Comparison of ENCODE assay signal across 18 mouse cellular contexts in the genomic region with DNA sequence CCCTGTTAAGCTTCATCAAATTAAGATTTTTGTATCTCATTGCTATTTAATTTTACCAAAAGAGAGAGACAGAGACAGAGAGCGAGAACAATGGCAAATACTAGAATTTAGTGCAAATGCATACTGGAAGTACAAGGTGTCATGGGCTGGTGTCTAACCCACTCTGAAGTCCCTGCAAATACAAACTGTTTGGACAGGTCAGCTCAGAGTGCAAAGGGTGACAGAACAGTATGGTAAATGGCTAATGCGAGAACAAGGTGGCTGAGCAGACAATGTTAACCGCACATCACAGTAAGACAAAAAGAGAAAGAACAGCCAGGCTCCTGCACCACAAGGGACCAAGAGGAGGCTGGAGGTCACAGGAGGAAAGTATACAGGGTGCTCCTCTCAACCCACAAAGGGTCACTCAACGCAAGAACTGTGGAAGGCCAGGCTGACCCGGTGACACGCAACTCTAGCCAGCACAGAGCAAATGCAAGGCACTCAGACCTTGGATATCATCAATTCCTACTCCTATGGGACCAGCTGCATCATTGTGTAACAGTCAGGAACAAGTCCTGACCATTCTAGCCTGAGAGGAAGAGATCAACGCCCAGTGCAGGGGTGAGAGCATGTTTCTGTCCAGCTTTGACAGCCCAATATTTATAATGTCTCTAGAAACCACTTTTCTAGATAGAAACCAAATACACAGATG. TPM values are rescaled to one million over a fixed set of nuclear protein-coding genes. Genes with fewer than 3 reads are reported as not detected.
DNase-seq lines count a peak whose midpoint lies in the region; ATAC-seq and TF ChIP-seq lines count a peak whose summit lies in the region.
"Had no signal": no experiment of that assay in that cellular context is flagged by ENCODE, and none has a peak within 500 bp of the region (broad histone marks: within the 10 kb centered on the region; RNA-seq: fewer than 3 reads in every experiment).

No protein-coding gene starts in this region.

- H3K9me3 ChIP-seq in heart, postnatal 0 days (replicated peaks; ENCODE audit: control insufficient read depth, low read length) = no peaks in the 10 kb centered on the region
- H3K9me3 ChIP-seq in midbrain, embryonic 13.5 days = no peaks in the 10 kb centered on the region
- no peaks in the 10 kb centered on the region for H3K9me3 ChIP-seq in midbrain, postnatal 0 days (ENCODE audit: low read length)
- H3K9me3 ChIP-seq in liver, embryonic 13.5 days (replicated peaks) = no peaks in the 10 kb centered on the region
- H3K9me3 ChIP-seq: heart, embryonic 10.5 days; kidney, embryonic 15.5 days had no signal

- H3K4me1 ChIP-seq in heart, postnatal 0 days (ENCODE audit: control insufficient read depth, insufficient read depth) = peaks cover 76% of the 10 kb centered on the region
- peaks cover 83% of the 10 kb centered on the region for H3K4me1 ChIP-seq in midbrain, embryonic 13.5 days (replicated peaks)
- H3K4me1 ChIP-seq in midbrain, postnatal 0 days (ENCODE audit: insufficient read depth, low read length) = peaks cover 28% of the 10 kb centered on the region
- peaks cover 82% of the 10 kb centered on the region for H3K4me1 ChIP-seq in liver, embryonic 13.5 days (replicated peaks)

- TF ChIP-seq CTCF in heart, postnatal 0 days (IDR thresholded peaks at IDR 0.05; ENCODE audit: low read depth) = no peak
- TF ChIP-seq CTCF in midbrain, postnatal 0 days (IDR thresholded peaks at IDR 0.05) = no peak

- 64% methylated on average over 7 of the region's 7 CpGs for whole genome bisulfite sequencing in heart, postnatal 0 days
- 88% methylated on average over 7 of the region's 7 CpGs for WGBS in midbrain, embryonic 13.5 days
- 85% methylated on average over 7 of the region's 7 CpGs for WGBS in midbrain, postnatal 0 days
- WGBS in liver, embryonic 13.5 days (ENCODE audit: insufficient replicate concordance) = 69% methylated on average over 7 of the region's 7 CpGs

- H3K27me3 ChIP-seq in heart, postnatal 0 days (ENCODE audit: control insufficient read depth, insufficient read depth, low read length) = no peaks in the 10 kb centered on the region
- H3K27me3 ChIP-seq in midbrain, embryonic 13.5 days = no peaks in the 10 kb centered on the region
- H3K27me3 ChIP-seq in midbrain, postnatal 0 days (ENCODE audit: insufficient read depth, low read length) = no peaks in the 10 kb centered on the region
- H3K27me3 ChIP-seq in liver, embryonic 13.5 days = no peaks in the 10 kb centered on the region
- H3K27me3 ChIP-seq: kidney, embryonic 15.5 days; neural tube, embryonic 12.5 days had no signal

- 0 out of 2 replicates have a peak overlapping the region, but pooled peaks have one; percentile 28 for H3K27ac ChIP-seq in heart, postnatal 0 days (ENCODE audit: low read depth)
- H3K27ac ChIP-seq in midbrain, embryonic 13.5 days = peak overlapping the region; percentile 77
- no peak overlapping the region for H3K27ac ChIP-seq in midbrain, postnatal 0 days (ENCODE audit: low read depth, low read length)
- H3K27ac ChIP-seq in liver, embryonic 13.5 days = peak overlapping the region; percentile 49
- H3K27ac ChIP-seq: neural tube, embryonic 12.5 days; stomach, postnatal 0 days had no signal

- no peaks in the 10 kb centered on the region for H3K36me3 ChIP-seq in heart, postnatal 0 days (replicated peaks; ENCODE audit: control insufficient read depth, insufficient read depth, low read length)
- H3K36me3 ChIP-seq in midbrain, embryonic 13.5 days = no peaks in the 10 kb centered on the region
- no peaks in the 10 kb centered on the region for H3K36me3 ChIP-seq in midbrain, postnatal 0 days (ENCODE audit: insufficient read depth, low read length)
- H3K36me3 ChIP-seq in liver, embryonic 13.5 days = no peaks in the 10 kb centered on the region
- H3K36me3 ChIP-seq: kidney, embryonic 15.5 days; neural tube, embryonic 12.5 days had no signal

- H3K4me3 ChIP-seq in heart, postnatal 0 days (ENCODE audit: low read depth, low read length) = no peak overlapping the region
- no peak overlapping the region for H3K4me3 ChIP-seq in midbrain, embryonic 13.5 days (replicated peaks)
- no peak overlapping the region for H3K4me3 ChIP-seq in midbrain, postnatal 0 days (ENCODE audit: low read depth, low read length)
- no peak overlapping the region for H3K4me3 ChIP-seq in liver, embryonic 13.5 days (replicated peaks)
- H3K4me3 ChIP-seq: kidney, embryonic 15.5 days; neural tube, embryonic 12.5 days had no signal

- no peak overlapping the region for H3K9ac ChIP-seq in heart, postnatal 0 days (replicated peaks; ENCODE audit: low read depth, low read length)
- H3K9ac ChIP-seq in midbrain, embryonic 13.5 days (replicated peaks) = no peak overlapping the region
- no peak overlapping the region for H3K9ac ChIP-seq in midbrain, postnatal 0 days (replicated peaks; ENCODE audit: low read length, poor library complexity, severe bottlenecking)
- no peak overlapping the region for H3K9ac ChIP-seq in liver, embryonic 13.5 days
- H3K9ac ChIP-seq: kidney, embryonic 15.5 days; neural tube, embryonic 12.5 days had no signal

- no peak for DNase-seq in heart, postnatal 0 days (ENCODE audit: low spot score)
- no peak for DNase-seq in heart, postnatal 14 days
- DNase-seq in midbrain, postnatal 0 days (ENCODE audit: low spot score) = no peak
- DNase-seq in liver, embryonic 13.5 days = no peak
- DNase-seq in yolk sac, embryonic 10.5 days (ENCODE audit: low spot score) = peak; percentile 32
- no peak for DNase-seq in urinary bladder, postnatal 36 days (ENCODE audit: low spot score in 2 of 2)
- DNase-seq: cerebellum, adult 11-12 months; lung, adult 2 months; retina, postnatal 1 day; thymus, postnatal 25 days had no signal

- no peak for TF ChIP-seq EP300 in heart, postnatal 0 days (IDR thresholded peaks at IDR 0.05; ENCODE audit: low read depth)

- intact Hi-C loops in heart, postnatal 14 days (cut with DNase I) = no loop called here

- ATAC-seq in heart, postnatal 0 days (ENCODE audit: insufficient read depth, low read depth) = no peak
- ATAC-seq in midbrain, embryonic 13.5 days = no peak
- no peak for ATAC-seq in midbrain, postnatal 0 days (ENCODE audit: low FRiP score)
- ATAC-seq in liver, embryonic 13.5 days (ENCODE audit: low read depth) = peak; percentile 26; the same call in 1 of the 2 replicates

- H3K4me2 ChIP-seq in heart, postnatal 0 days (ENCODE audit: low read depth, low read length) = no peak overlapping the region
- H3K4me2 ChIP-seq in midbrain, embryonic 13.5 days (replicated peaks) = no peak overlapping the region
- no peak overlapping the region for H3K4me2 ChIP-seq in midbrain, postnatal 0 days (ENCODE audit: low read depth, low read length, poor library complexity, severe bottlenecking)
- peak overlapping the region; percentile 11; the same call in 1 of the 2 replicates for H3K4me2 ChIP-seq in liver, embryonic 13.5 days
- H3K4me2 ChIP-seq: kidney, embryonic 15.5 days; neural tube, embryonic 12.5 days had no signal

RNA-seq across cellular contexts. Expression of gene Mapkapk2, which starts 22.4 kb away (rescaled TPM):
- total RNA-seq in heart, postnatal 0 days (2014; rRNA removed; ENCODE audit: low replicate concordance) = 302 and 348 TPM in 2 replicates
- polyA plus RNA-seq in heart, postnatal 0 days (2015; fragmentation: Nextera tagmentation; extraction: Ambion mirVana) = 62.6 and 69.9 TPM in 2 replicates
- 100 to 1,000 TPM; 209 to 221 TPM for total RNA-seq in heart, postnatal 14 days (2021)
- 29.0 and 36.3 TPM in 2 replicates for polyA plus RNA-seq in midbrain, embryonic 13.5 days (2015; fragmentation: Nextera tagmentation; extraction: Ambion mirVana)
- total RNA-seq in midbrain, postnatal 0 days (2014; rRNA removed) = 44.2 and 48.1 TPM in 2 replicates
- polyA plus RNA-seq in midbrain, postnatal 0 days (2015; fragmentation: Nextera tagmentation; extraction: Ambion mirVana) = 13.7 and 13.8 TPM in 2 replicates
- polyA plus RNA-seq in liver, embryonic 13.5 days (2015; fragmentation: Nextera tagmentation; extraction: Ambion mirVana) = 12.0 and 12.3 TPM in 2 replicates

RNA-seq across cellular contexts. Expression of gene Il10, which starts 55.6 kb away (rescaled TPM):
- not detected in 2 replicates for total RNA-seq in heart, postnatal 0 days (2014; rRNA removed; ENCODE audit: low replicate concordance)
- not detected in 2 replicates for polyA plus RNA-seq in heart, postnatal 0 days (2015; fragmentation: Nextera tagmentation; extraction: Ambion mirVana)
- total RNA-seq in heart, postnatal 14 days (2021) = not detected
- polyA plus RNA-seq in midbrain, embryonic 13.5 days (2015; fragmentation: Nextera tagmentation; extraction: Ambion mirVana) = not detected in 2 replicates
- total RNA-seq in midbrain, postnatal 0 days (2014; rRNA removed) = not detected in 2 replicates
- not detected in 2 replicates for polyA plus RNA-seq in midbrain, postnatal 0 days (2015; fragmentation: Nextera tagmentation; extraction: Ambion mirVana)
- polyA plus RNA-seq in liver, embryonic 13.5 days (2015; fragmentation: Nextera tagmentation; extraction: Ambion mirVana) = not detected in 2 replicates
- total RNA-seq: left cerebral cortex, postnatal 25 days; megakaryocyte progenitor cell, adult 5-6 weeks had no signal
- polyA plus RNA-seq: heart, embryonic 10.5 days; intestine, embryonic 14.5 days; kidney, embryonic 15.5 days; lung, adult 2 months; neural tube, embryonic 12.5 days; stomach, postnatal 0 days had no signal
